Mouse (Mus musculus): ENCODE measurements at regions not wholly inside any gene's neighbourhood (a gene's known extent, or its start where the extent isn't known, plus 50 kb on each side); places are given as distances from the start of the nearest gene placed in this dataset.

DNA sequence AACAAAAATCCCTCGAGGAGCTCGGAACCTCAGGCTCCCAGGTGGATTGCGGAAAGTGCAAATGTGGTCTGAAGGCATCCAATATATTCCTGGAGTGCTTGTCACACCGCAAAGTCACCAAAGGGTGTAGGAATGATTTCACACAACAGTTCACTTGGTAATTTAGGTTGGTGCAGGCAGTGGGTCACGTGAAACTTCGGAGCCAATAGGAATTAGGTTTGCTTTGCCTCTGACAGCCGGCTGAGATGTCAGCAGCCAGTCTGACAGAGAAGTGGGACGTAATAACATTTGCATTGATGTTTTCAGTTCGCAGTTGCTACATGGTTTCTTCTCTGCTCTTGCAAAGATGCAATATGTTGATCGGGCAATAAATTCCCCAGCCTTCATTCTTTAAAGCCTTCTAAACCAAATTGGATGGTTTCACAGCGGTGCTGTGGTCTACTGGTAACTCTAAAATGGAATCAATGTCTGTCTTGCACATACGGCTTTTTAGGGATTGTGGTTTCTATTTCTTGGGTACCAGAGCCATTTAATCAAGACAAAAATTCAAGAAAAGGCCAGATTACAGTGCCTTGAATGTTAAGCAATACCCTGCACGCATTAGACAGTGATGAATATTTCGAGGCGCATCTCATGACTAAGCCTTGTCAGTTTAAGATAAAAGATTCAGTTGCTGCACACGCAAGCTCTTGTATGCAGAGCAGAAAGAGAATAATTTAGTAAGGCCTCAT, 149.2 kb downstream of the Mtx2 start:
- TF ChIP-seq POLR2A (IDR thresholded peaks at IDR 0.05; ENCODE audit: insufficient read depth, low read length) (no peak), CTCF (IDR thresholded peaks at IDR 0.05; ENCODE audit: low read depth, low read length) (no peak)
